In the genomic region with DNA sequence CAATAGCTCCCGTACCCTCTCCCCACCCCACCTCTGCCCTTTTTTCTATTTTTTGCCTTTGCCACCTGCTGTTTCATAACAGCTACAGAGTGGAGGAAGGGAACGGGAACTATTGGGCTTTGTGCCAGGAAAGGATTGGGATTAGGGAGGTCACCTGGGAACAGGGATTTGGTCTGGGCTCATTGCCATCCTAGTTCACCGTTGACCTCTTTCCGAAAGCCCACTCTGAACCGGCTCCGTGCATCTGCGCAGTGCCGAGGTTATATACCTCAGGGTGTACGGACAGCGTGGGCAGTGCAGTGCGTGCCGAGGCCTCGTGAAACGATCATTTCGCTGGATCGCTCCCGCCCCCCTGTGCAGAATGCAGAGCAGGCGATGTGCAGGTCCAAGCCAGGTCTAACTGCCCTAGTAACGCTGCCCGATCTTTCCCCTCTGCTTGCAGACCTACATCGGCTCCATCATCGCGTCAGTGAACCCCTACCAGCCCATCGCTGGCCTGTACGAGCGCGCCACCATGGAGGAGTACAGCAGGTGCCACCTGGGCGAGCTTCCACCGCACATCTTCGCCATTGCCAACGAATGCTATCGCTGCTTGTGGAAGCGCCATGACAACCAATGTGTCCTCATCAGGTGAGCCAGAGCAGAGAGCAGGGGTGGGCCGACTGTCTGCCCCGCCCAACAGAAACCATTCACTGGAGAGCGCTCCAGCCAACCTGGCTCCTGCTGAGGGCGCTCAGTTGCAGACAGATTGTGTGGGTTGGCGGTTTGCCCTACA, we compare ENCODE assay signal across 9 mouse cellular contexts.
A peak's percentile ranks its signal among the peaks of the same experiment; 100 is the strongest.
DNase-seq lines count a peak whose midpoint lies in the region; ATAC-seq and TF ChIP-seq lines count a peak whose summit lies in the region.
"Had no signal": no experiment of that assay in that cellular context is flagged by ENCODE, and none has a peak within 500 bp of the region (broad histone marks: within the 10 kb centered on the region; RNA-seq: fewer than 3 reads in every experiment).

No protein-coding gene starts in this region.

- H3K4me2 ChIP-seq in hindbrain, embryonic 12.5 days (replicated peaks), result peak overlapping the region; percentile 24
- H3K4me2 ChIP-seq: lung, embryonic 14.5 days had no signal

- H3K27ac ChIP-seq in ES-Bruce4 (ENCODE audit: insufficient read depth, low read length), result no peak overlapping the region
- H3K27ac ChIP-seq in hindbrain, embryonic 12.5 days, result no peak overlapping the region
- peak overlapping the region; percentile 87 for H3K27ac ChIP-seq in left cerebral cortex, adult 2 months

- TF ChIP-seq EP300 in ES-Bruce4 (IDR thresholded peaks at IDR 0.05; ENCODE audit: insufficient read depth, low read depth, low read length), result no peak

- WGBS in hindbrain, embryonic 12.5 days, result 57% methylated on average over 38 of the region's 38 CpGs

- no peaks in the 10 kb centered on the region for H3K27me3 ChIP-seq in ES-Bruce4 (ENCODE audit: control insufficient read depth, insufficient read depth, low read length, poor library complexity, severe bottlenecking)
- no peaks in the 10 kb centered on the region for H3K27me3 ChIP-seq in hindbrain, embryonic 12.5 days

- intact Hi-C loops in left cerebral cortex, adult 2 months (cut with DNase I), result loop anchor here (5.0 kb wide), 2 partner anchors 76 to 91 kb away; a partner anchor contains a TSS

- TF ChIP-seq POLR2A in ES-Bruce4 (IDR thresholded peaks at IDR 0.05; ENCODE audit: insufficient read depth, low read length), result no peak
- no peak for TF ChIP-seq POLR2A in brain, embryonic 14.5 days (IDR thresholded peaks at IDR 0.05; ENCODE audit: borderline replicate concordance, extremely low read depth, insufficient read depth, insufficient read length, poor library complexity, severe bottlenecking)

- H3K36me3 ChIP-seq in ES-Bruce4 (ENCODE audit: control insufficient read depth, insufficient read depth, low read length, poor library complexity, severe bottlenecking), result no peaks in the 10 kb centered on the region
- no peaks in the 10 kb centered on the region for H3K36me3 ChIP-seq in hindbrain, embryonic 12.5 days

- H3K4me1 ChIP-seq in ES-Bruce4 (ENCODE audit: control insufficient read depth, insufficient read depth, low read length), result peaks cover 2% of the 10 kb centered on the region
- peaks cover 21% of the 10 kb centered on the region for H3K4me1 ChIP-seq in hindbrain, embryonic 12.5 days

- no peak overlapping the region for H3K9ac ChIP-seq in ES-Bruce4 (ENCODE audit: low read depth, poor library complexity, severe bottlenecking)
- H3K9ac ChIP-seq in hindbrain, embryonic 12.5 days, result no peak overlapping the region
- H3K9ac ChIP-seq: lung, embryonic 14.5 days had no signal

- peak; percentile 20; the same call in 1 of the 2 replicates for ATAC-seq in hindbrain, embryonic 12.5 days (ENCODE audit: low FRiP score)
- ATAC-seq in megakaryocyte progenitor cell, adult 5-6 weeks (replicated peaks; ENCODE audit: poor library complexity), result no peak

- peak overlapping the region; percentile 44 for H3K4me3 ChIP-seq in ES-Bruce4 (ENCODE audit: low read depth, low read length)
- H3K4me3 ChIP-seq in hindbrain, embryonic 12.5 days, result peak overlapping the region; percentile 6
- H3K4me3 ChIP-seq in left cerebral cortex, adult 2 months, result peak overlapping the region; percentile 54

- H3K9me3 ChIP-seq in ES-Bruce4 (replicated peaks; ENCODE audit: control insufficient read depth, insufficient read depth, low read length, poor library complexity, severe bottlenecking), result no peaks in the 10 kb centered on the region
- H3K9me3 ChIP-seq in hindbrain, embryonic 12.5 days (replicated peaks), result no peaks in the 10 kb centered on the region

- no peak for TF ChIP-seq CTCF in ES-Bruce4 (IDR thresholded peaks at IDR 0.05; ENCODE audit: low read depth, low read length)
- no peak for TF ChIP-seq CTCF in brain, embryonic 14.5 days (IDR thresholded peaks at IDR 0.05; ENCODE audit: borderline replicate concordance, extremely low read depth, insufficient read depth, insufficient read length)
- no peak for TF ChIP-seq CTCF in left cerebral cortex, adult 2 months (IDR thresholded peaks at IDR 0.05)

- DNase-seq in brain, embryonic 14.5 days (ENCODE audit: low read depth), result peak; percentile 73
- DNase-seq in left cerebral cortex, adult 2 months (ENCODE audit: extremely low spot score in 1 of 2, low spot score in 2 of 2), result peak; percentile 37 to 45
- peak; percentile 35 for DNase-seq in retina, embryonic 14.5 days (ENCODE audit: low spot score)
- no peak for DNase-seq in spleen, postnatal 10 days (ENCODE audit: low spot score in 2 of 2)
- no peak for DNase-seq in thymus, adult 18-20 months
- DNase-seq: lung, embryonic 14.5 days had no signal

Comparison
In these comparisons a context has a peak if more than half of its experiments do, and no peak if none do; other contexts are left out.
1. DNase-seq: peak in brain, embryonic 14.5 days (single experiment), left cerebral cortex, adult 2 months (2 of 2) and retina, embryonic 14.5 days (single experiment); none in spleen, postnatal 10 days (0 of 2) and thymus, adult 18-20 months (0 of 2).
2. Peak in every context shown above with its lines, with median percentiles within 50 percentile points of each other: H3K4me3 ChIP-seq.